Mouse (Mus musculus): ENCODE results near the gene Tpbg.

GRCm38 (mm10) chr9:85802563-85802962 lies 39.6 kb upstream of the Tpbg start:
- TF ChIP-seq CTCF (IDR thresholded peaks at IDR 0.05; ENCODE audit: borderline replicate concordance, control insufficient read depth, extremely low read depth, insufficient read depth, low read length, poor library complexity) (no peak), POLR2A (IDR thresholded peaks at IDR 0.05; ENCODE audit: control insufficient read depth, extremely low read depth, insufficient read depth, low read length, poor library complexity) (no peak)

Measured in thymus, adult 2 months (tissue).